Mouse (Mus musculus) stomach, postnatal 0 days (tissue): ENCODE data around the gene Isoc2a. TPM values are rescaled to one million over a fixed set of nuclear protein-coding genes. Genes with fewer than 3 reads are reported as not detected.

Experiments
- ATAC-seq: fragments of 200-750 bp; cut with Nextera tagmentation; 2 replicates; pipeline ENCODE4 v1.8.0; 2017; ENCODE audit not compliant: low FRiP score, low TSS enrichment
- DNase-seq: peaks from one replicate; pipeline ENCODE4 v3.0.0-alpha.2; 2016; ENCODE audit warnings: low spot score
- H3K27ac ChIP-seq: fragments of 300-500 bp; sonication (generic); replicated peaks from 2 replicates; pipeline ENCODE4 v1.5.1; 2014; ENCODE audit warnings: mild to moderate bottlenecking, control low read depth
- H3K27me3 ChIP-seq: fragments of 300-500 bp; sonication (generic); 2 replicates; pipeline ENCODE4 v1.6.1; 2014; ENCODE audit warnings: low read length; ENCODE audit not compliant: control insufficient read depth, insufficient read depth
- H3K36me3 ChIP-seq: fragments of 300-500 bp; sonication (generic); 2 replicates; pipeline ENCODE4 v1.6.1; 2014; ENCODE audit warnings: low read length, mixed read lengths; ENCODE audit not compliant: control insufficient read depth, insufficient read depth
- H3K4me1 ChIP-seq: fragments of 300-500 bp; sonication (generic); replicated peaks from 2 replicates; pipeline ENCODE4 v1.6.1; 2014; ENCODE audit warnings: antibody characterized with exemption; ENCODE audit not compliant: control insufficient read depth, insufficient read depth
- H3K4me2 ChIP-seq: fragments of 300-500 bp; sonication (generic); replicated peaks from 2 replicates; pipeline ENCODE4 v1.6.1; 2014; ENCODE audit warnings: low read depth, mild to moderate bottlenecking, control low read depth, moderate library complexity
- H3K4me3 ChIP-seq: fragments of 300-500 bp; sonication (generic); 2 replicates; pipeline ENCODE4 v1.5.1; 2014; ENCODE audit warnings: low read depth, low read length, control low read depth
- H3K9ac ChIP-seq: fragments of 300-500 bp; sonication (generic); 2 replicates; pipeline ENCODE4 v1.6.1; 2014; ENCODE audit warnings: mild to moderate bottlenecking, low read length, control low read depth, mixed read lengths
- H3K9me3 ChIP-seq: fragments of 300-500 bp; sonication (generic); 2 replicates; pipeline ENCODE4 v1.6.1; 2016; ENCODE audit warnings: low read length; ENCODE audit not compliant: control insufficient read depth
- CTCF ChIP-seq: IDR thresholded peaks from 2 replicates; pipeline ENCODE4 v1.5.1; 2016; ENCODE audit warnings: antibody characterized with exemption, low read depth, mild to moderate bottlenecking, moderate library complexity
- EP300 ChIP-seq: optimal IDR thresholded peaks from 2 replicates; pipeline ENCODE3; 2016; ENCODE audit warnings: antibody characterized with exemption
- WGBS: fragments of 180-500 bp; shearing (Covaris S2); extraction: QIAGEN DNeasy Blood & Tissue Kit; methylation state at CpG from one replicate; pipeline ENCODE4 v1.1.7; 2014; 5-methylcytosine and 5-hydroxymethylcytosine counted together
- polyA plus RNA-seq: library from polyadenylated mRNA; unstranded; fragments of >200 nt; fragmentation: Nextera tagmentation; extraction: Ambion mirVana; gene quantifications from 2 replicates; pipeline ENCODE4 v1.2.1, GENCODE M21; 2015

Gene Isoc2a
- polyA plus RNA-seq, 1 experiment from 2014 or later, result 0.67 TPM

DNA sequence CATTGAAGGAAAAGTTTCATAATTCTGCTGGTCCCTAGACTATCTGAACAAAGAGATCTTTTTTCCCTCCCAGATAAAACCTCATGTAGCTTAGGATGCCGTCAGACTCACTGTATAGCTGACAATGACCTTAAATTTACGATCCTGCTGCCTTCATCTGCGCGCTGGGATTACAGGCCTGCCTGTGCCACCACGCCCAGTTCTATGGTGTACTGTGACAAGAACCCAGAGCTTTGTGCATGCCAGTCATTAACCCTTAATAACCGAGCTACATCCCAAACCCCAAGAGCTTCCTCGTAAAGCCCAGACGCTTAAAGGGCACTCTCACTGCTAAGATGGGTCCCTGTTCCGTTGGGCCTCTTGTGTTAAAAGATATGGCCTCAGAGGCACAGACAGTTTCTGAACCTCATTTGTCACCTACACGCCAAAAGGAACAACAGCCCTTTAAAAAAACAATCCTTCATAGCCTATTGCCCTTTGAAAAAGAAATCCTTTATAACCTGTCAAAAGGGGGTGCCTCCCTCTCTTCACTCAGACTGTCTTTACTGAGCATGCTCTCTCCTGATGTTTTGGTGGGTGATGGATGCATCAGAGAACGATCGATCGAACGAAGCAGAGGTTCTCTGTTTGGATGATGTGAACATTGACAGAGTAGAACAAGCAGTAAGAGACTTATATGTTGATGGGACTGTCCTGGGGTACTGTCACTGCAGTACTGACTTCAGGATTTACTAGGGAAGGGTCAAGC lies 38.9 kb downstream of the Isoc2a start:
- ATAC-seq (peak; percentile 50; the same call in 1 of the 2 replicates), DNase-seq (no peak)
- TF ChIP-seq EP300 (no peak), CTCF (no peak)
- 8% methylated on average over 14 of the region's 14 CpGs for WGBS
- Histone ChIP-seq H3K9ac (peak overlapping the region; percentile 86), H3K27ac (peak overlapping the region; percentile 98), H3K36me3 (peaks cover 14% of the 10 kb centered on the region), H3K4me3 (peak overlapping the region; percentile 72), H3K4me1 (no peaks in the 10 kb centered on the region; the same call in 1 of the 2 replicates), H3K27me3 (no peaks in the 10 kb centered on the region), H3K9me3 (no peaks in the 10 kb centered on the region), H3K4me2 (peak overlapping the region; percentile 70)

DNA sequence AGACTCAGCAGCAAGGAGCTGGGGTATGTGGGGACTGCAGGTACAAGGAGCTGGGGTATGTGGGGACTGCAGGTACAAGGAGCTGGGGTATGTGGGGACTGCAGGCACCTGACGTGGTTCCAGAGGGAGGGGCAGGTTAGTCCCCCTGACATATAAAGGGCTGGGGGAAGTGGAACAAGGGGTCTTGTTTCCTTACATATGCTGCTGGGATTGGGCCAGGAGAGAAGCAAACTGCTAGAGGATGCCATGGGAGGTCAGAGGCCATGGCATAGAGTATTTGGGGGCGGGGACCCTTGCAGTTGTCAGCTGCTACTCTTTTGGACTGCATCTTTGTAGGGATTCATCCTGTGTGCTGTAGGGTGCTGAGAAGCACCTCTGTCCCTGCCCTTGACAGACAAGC lies 40.5 kb downstream of the Isoc2a start:
- H3K4me1 ChIP-seq, result no peaks in the 10 kb centered on the region; the same call in 1 of the 2 replicates
- no peak overlapping the region for H3K27ac ChIP-seq
- WGBS, result 89% methylated on average over 2 of the region's 2 CpGs
- H3K27me3 ChIP-seq, result no peaks in the 10 kb centered on the region
- no peaks in the 10 kb centered on the region for H3K9me3 ChIP-seq
- ATAC-seq (no peak), DNase-seq (no peak)
- H3K4me2 ChIP-seq, result no peak overlapping the region
- H3K9ac ChIP-seq, result no peak overlapping the region
- peaks cover 15% of the 10 kb centered on the region for H3K36me3 ChIP-seq
- TF ChIP-seq CTCF (no peak), EP300 (no peak)
- no peak overlapping the region for H3K4me3 ChIP-seq

DNA sequence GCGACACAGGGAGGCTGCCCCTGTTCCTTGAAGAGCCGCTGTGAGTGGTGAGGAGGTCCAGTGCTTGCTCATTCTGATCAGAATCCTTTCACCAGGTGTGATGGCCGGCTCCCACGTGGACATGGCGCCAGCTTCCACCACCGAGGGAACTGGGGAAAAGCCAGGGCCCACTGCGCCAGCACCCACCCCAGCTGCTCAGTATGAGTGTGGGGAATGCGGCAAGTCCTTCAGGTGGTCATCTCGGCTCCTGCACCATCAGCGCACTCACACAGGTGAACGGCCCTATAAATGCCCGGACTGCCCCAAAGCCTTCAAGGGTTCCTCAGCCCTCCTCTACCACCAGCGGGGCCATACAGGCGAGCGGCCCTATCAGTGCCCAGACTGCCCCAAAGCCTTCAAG lies 41.7 kb downstream of the Isoc2a start:
- Histone ChIP-seq H3K27me3 (no peaks in the 10 kb centered on the region), H3K9ac (no peak overlapping the region), H3K9me3 (no peaks in the 10 kb centered on the region), H3K4me2 (no peak overlapping the region), H3K4me3 (no peak overlapping the region), H3K36me3 (peaks cover 15% of the 10 kb centered on the region), H3K27ac (no peak overlapping the region), H3K4me1 (peaks cover 5% of the 10 kb centered on the region)
- ATAC-seq, result no peak
- DNase-seq, result no peak
- TF ChIP-seq CTCF (no peak), EP300 (no peak)
- 93% methylated on average over 15 of the region's 15 CpGs for WGBS

DNA sequence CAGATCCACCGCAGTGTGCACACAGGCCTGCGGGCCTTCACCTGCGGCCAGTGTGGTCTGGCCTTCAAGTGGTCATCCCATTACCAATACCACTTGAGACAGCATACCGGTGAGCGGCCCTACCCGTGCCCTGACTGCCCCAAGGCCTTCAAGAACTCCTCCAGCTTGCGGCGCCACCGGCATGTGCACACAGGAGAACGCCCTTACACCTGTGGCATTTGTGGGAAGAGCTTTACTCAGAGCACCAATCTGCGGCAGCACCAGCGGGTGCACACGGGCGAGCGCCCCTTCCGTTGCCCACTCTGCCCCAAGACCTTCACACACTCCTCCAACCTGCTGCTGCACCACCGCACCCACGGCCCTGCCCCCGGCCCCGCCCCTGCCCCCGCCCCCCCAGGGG lies 42.1 kb downstream of the Isoc2a start:
- WGBS, result 83% methylated on average over 21 of the region's 21 CpGs
- Histone ChIP-seq H3K4me2 (no peak overlapping the region), H3K9me3 (no peaks in the 10 kb centered on the region), H3K4me1 (peaks cover 6% of the 10 kb centered on the region), H3K4me3 (no peak overlapping the region), H3K27me3 (no peaks in the 10 kb centered on the region), H3K36me3 (peaks cover 15% of the 10 kb centered on the region), H3K9ac (no peak overlapping the region), H3K27ac (no peak overlapping the region)
- TF ChIP-seq CTCF, result no peak
- no peak for TF ChIP-seq EP300
- ATAC-seq, result no peak
- no peak for DNase-seq

DNA sequence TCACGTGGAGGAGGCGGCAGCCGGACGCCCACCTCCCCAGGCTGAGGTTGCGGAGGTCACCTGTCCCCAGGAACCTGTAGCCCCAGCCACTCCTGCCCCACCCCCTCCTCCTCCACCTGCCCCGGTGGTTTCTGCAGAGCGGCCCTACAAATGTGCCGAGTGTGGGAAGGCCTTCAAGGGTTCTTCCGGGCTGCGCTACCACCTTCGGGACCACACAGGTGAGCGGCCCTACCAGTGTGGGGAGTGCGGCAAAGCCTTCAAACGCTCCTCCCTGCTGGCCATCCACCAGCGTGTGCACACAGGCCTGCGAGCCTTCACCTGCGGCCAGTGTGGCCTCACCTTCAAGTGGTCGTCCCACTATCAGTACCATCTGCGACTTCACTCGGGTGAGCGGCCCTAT lies 43.0 kb downstream of the Isoc2a start:
- H3K36me3 ChIP-seq, result peaks cover 15% of the 10 kb centered on the region
- ATAC-seq, result no peak
- 91% methylated on average over 21 of the region's 21 CpGs for WGBS

DNA sequence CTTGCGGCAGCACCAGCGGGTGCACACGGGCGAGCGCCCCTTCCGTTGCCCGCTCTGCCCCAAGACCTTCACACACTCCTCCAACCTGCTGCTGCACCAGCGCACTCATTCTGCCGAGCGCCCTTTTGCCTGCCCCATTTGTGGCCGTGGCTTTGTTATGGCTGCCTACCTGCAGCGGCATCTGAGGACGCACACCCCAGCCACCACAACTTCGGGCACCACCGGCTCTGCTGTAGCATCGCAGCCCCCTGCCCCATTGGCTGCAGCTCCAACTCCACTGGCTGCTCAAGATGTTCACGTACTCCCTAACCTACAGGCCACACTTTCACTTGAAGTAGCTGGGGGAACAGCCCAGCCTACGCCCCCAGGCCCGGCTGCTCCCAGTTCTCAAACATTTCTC lies 43.5 kb downstream of the Isoc2a start:
- no peaks in the 10 kb centered on the region for H3K27me3 ChIP-seq
- H3K4me3 ChIP-seq, result no peak overlapping the region
- H3K4me2 ChIP-seq, result no peak overlapping the region
- H3K27ac ChIP-seq, result 0 out of 2 replicates have a peak overlapping the region, but pooled peaks have one; percentile 18
- no peak for ATAC-seq
- WGBS, result 87% methylated on average over 19 of the region's 19 CpGs
- peaks cover 8% of the 10 kb centered on the region for H3K4me1 ChIP-seq
- H3K9ac ChIP-seq, result no peak overlapping the region
- peaks cover 15% of the 10 kb centered on the region for H3K36me3 ChIP-seq
- TF ChIP-seq EP300 (no peak), CTCF (no peak)
- no peak for DNase-seq
- no peaks in the 10 kb centered on the region for H3K9me3 ChIP-seq

More for the DNA sequence above, 43.0 kb downstream of the Isoc2a start:
- H3K4me1 ChIP-seq, result peaks cover 8% of the 10 kb centered on the region
- H3K27me3 ChIP-seq, result no peaks in the 10 kb centered on the region
- no peak overlapping the region for H3K4me3 ChIP-seq
- TF ChIP-seq CTCF (no peak), EP300 (no peak)
- H3K9me3 ChIP-seq, result no peaks in the 10 kb centered on the region
- no peak for DNase-seq
- H3K27ac ChIP-seq, result no peak overlapping the region
- H3K9ac ChIP-seq, result no peak overlapping the region
- H3K4me2 ChIP-seq, result no peak overlapping the region
